Mouse (Mus musculus) T-helper 17 cell (primary cell): ENCODE results near the gene Asic5.

ENCODE experiments used
- in situ Hi-C, 2 experiments: fragments of 300-600 bp; cut with MboI, MseI; formaldehyde crosslinking; loops; 1 replicate in 1 of 2; 2 replicates in 1 of 2; pipeline ENCODE4 v1.15.1; 2025; ENCODE audit warnings: high pct_unique_total_duplicates in 2 of 2

The Asic5 gene

DNA sequence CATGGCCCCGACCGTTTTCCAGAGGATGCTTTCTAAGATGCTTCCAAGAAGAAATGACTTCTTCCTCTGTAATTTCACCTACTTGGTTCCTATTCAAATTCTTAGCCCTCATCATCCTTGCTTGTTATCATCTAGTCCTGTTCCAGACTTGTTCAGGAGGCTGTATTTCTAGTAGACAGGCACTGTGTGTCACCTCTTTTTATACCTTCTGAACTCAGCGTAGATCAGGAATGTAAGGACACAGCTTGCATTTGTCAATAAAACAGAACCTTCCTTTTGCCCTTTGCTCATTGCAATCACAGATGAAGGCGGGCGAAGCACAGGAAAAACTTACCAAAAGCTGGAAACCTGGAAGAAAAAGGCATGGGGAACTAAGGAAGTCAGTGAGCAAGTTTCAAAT lies at the start of gene Asic5:
Gene Asic5 (plus strand): TSS at position 301 of the 400 bp plus-strand sequence.
- in situ Hi-C loops, result no loop called here

DNA sequence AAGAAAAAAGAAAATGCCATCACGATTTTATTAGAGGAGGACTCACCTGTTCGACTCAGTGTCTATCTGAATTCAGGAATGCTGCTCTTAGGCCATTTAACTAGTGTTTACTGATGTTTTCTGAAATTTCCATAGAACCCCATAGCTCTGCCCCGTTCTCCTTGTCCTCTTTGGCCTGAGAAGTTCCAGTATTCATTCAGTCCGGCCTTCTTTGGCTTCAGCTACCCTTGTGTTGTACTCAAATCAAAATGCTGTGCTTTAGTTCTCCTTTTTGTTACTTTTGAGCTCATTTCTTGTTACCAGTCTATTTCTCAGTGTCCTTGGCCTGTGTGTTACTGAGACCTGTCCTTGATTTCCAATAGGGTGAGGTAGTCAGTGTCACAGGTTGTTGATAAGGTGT lies 48.7 kb upstream of the Asic5 start:
- in situ Hi-C loops, result loop anchor here in 1 of 2 experiments (5.0 kb wide), 1 partner anchor 209 kb away; no protein-coding TSS in a partner anchor

DNA sequence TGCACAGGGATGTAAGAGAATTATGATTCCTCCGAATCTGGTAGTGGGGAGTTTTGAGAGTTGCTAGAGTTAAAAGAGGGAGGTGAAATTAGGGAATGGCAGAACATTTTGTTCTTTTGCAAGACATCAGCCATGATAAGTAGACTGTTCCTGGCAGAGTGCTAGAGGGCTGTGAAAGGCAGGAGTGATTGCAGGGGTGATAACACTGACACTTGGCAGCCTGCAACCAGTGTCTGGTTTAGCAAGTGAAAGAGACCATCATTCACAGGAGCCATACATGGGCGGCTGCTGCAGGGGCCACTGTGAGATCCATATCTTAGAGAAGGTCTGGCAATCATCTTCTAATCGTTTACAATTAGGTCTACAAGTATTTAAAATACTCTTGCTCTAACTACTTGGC lies 43.2 kb upstream of the Asic5 start:
- in situ Hi-C loops, result no loop called here

DNA sequence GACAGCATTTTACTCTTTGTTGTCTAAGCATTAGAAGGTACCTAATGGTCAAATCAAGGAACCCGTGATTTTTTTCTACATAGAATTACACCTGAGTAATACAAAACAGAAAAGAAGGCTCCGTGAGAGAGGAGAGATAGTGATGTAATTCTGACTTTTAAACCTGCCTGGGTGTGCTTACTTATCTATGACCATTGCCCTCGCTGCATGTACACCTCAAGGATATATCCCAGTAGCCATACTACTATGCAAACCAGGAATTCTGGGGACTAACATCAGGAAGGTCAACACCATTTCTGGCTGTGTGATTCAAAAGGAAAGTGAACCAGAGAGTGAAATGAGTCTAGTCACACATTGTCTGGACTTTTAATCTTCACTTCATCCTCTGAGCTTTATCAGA lies 39.7 kb upstream of the Asic5 start:
- in situ Hi-C loops, result no loop called here

DNA sequence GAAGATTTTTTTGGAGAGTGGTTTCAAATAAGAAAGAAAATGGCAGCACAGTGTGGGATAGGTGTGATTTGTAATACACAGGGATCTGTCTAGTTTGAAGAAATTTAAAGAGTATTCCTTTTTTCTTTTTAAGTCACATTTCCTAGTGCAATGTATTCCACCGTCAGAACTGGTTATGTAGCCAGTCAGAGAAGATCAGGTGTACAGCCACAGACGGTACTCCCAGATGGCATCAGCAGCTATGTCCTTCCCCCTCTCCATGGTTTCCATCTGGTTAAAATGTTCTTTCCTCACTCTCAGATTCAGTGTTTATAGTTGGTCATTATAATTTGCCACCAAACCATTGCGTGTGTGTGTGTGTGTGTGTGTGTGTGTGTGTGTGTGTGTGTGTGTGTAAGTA lies 39.0 kb upstream of the Asic5 start:
- in situ Hi-C loops, result no loop called here

DNA sequence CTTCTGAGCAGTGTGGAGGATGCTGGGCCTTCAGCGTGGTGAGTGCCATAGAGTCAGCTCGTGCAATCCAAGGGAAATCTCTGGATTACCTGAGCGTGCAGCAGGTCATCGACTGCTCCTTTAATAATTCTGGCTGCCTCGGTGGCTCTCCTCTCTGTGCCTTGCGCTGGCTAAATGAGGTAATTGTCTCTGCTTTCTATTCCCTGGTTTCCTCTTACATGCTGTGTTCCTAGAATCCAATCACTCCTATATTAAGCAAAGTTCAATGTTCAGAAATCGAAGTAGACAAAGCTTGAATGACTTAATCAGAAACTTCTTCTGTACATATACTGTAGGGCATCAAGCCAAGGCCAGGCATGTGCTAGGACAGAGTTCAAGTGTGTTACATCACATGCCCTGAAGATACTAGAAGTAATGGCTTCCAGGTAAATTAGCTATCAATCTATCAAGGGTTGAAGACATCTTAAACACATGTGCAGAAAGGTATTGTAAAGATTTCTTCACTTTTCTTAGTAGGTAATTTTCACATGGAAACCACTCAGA lies 37.2 kb upstream of the Asic5 start:
- in situ Hi-C loops, result no loop called here

DNA sequence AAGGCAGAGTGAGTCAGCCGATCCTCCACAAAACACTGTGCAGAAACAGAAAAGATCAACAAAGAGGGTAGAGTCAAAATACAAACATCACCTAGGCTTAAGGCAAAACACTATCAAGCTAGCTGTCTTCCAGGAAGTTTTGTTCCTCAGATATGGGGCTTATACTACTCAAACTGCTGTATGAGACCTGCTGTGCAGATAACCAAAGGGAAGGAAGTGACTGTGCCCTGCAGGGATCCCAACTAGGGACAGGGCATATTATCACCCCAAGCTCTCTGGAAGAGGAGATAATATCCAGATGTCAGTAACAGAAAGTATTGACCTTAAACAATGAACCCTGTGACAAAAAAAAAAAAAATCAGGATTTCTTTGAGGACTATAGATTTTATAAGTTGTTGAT lies 33.0 kb upstream of the Asic5 start:
- in situ Hi-C loops, result no loop called here

DNA sequence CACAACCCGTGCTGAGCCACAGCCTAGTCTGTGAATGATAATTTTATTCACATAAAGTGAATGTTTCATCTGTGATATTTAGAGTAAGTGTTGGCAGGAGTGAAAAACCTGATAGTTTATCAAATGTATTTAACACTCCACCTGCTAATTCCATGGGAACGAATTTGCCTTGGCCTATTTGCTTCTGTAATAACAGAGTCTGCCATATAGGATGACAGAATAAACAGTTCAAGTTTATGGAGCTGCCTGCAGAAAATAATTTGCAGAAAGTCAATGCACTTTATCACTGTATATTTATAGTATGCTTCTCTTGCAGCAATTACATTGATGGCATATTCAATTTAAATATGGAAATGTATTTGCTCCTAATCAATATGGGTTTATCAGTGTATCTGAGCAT lies 30.3 kb upstream of the Asic5 start:
- in situ Hi-C loops, result no loop called here

DNA sequence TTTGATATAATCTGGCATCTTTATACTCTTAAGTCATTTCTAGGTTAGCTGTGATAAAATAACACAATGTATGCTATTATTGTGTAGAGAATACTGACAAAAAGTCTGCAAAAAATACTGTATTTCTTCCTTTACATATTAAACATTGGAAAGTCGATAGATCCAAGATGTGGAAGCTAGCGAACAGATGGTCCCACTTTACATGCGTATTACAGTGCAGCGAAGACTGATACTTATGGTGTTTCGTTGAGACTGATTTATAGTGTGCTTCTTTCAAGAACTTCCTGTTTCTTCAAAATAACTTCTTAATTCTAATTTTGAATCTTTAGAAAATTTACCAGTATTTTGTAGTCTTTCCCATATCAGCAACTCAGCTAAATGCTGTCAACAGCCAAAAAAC lies 24.6 kb upstream of the Asic5 start:
- in situ Hi-C loops, result no loop called here

DNA sequence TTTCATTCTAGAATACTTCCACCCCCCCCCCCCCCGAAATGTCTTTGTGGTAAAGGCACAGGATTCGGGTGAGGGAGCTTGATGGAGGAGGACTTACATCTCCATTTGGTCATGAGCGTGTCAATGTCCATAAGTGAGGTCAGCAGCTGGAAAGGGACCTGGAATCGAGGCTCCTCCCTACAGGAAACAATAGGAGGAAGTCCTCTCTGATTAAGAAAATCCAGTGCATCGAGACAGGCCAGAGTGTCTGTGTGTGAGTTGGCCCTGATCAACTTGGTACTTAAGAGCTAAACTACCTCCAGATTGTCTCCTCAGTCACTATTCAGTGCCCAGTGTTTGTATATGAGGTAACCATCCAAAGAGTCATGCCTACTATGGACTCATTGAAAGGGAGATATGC lies 20.8 kb upstream of the Asic5 start:
- in situ Hi-C loops, result no loop called here

DNA sequence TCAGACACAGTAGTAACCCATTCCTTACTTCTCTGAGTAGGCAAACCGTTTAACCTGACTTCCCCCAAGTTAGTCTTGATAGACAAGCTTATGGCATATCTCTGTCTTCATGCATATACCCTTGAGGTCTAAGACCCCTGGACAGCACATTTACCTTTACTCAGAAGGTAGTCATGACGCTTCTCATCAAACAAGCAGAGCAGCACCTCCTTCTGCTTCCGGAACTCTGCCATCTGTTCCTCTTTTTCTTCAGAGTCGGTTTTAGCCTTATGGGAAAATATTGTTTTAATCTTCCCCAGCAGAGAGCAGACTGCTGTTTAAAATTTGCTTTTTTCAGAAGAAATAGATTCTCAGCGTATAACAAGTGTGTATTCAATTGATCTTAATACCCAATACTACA lies 18.3 kb upstream of the Asic5 start:
- in situ Hi-C loops, result no loop called here

DNA sequence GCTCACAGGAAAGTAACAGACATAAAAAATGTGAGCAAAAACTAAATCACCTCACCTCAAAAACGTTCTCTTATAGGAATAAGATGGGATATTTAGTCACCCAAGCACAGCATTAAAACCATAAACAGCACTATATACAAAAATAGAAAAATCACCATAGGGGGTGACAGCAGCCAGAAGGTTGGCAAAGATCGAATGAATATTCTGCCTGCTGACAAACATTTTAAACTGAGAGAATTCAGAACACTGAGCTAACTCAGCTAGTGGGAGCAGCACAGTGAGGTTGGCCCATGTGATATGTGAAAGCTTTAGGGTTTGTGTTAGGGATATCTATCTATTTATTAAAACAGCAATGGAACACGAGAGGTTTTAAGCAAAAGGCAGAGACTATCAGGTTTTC lies 17.5 kb upstream of the Asic5 start:
- in situ Hi-C loops, result no loop called here

DNA sequence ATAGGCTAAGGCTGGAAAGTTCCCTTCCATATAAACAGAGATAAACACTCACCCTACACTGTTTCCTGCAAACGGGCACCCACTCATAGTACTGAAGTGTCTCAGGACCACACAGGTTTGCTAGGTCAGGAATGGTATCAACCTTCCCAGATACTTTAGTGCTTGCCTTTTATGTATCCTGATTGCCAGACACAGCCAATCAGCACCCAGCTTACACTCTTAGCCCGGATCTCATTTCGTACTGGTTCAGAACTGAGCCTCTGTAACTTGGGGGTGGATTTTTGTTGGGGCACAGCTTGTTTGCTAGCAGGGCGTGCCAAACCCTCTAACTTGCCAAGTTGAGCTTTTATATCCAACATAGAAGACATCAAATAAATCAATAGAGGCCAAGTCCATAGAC lies 6.5 kb upstream of the Asic5 start:
- in situ Hi-C loops, result no loop called here

DNA sequence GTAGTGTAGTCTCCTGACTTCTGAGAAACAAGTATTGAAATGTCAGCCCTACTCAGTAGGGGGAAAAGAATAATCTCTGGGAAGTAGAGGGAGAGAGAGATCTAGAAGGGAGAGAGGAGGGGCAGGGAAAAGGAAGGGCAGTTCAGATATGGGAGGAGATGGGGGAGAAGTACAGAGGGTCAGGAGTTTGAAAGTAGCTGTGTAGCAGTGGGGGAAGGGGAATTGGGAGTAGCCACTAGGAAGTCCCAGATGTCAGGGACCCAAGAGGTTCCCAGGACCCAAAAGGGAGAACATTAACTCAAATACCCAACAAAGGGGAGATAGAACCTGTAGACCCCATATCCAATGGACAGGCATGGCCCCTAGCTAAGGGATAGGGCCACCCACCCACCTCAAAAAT lies 6.0 kb upstream of the Asic5 start, which contains the start of gene Tdo2:
Gene Tdo2 (minus strand): TSS at position 101 of the 400 bp plus-strand sequence.
- in situ Hi-C loops, result no loop called here

DNA sequence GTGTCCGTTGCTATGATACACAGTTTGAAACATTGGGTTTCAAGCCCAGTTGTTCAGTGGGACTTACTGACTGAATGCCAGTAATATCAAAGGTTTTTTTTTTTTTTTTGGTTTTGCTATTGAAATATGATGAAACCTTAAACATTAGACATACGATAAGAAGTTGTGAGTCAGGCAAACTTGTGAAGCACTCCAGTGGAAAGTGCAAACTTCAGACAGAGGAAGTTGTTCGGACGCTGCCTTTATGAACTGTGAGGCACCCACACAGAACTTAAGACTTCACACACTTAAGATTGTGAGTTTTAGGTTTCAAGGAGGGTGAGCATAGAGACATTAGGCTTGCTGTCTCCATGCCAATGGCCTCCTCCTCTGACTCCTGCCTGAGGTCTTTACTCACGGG lies 514 bp upstream of the Asic5 start:
- in situ Hi-C loops, result no loop called here

DNA sequence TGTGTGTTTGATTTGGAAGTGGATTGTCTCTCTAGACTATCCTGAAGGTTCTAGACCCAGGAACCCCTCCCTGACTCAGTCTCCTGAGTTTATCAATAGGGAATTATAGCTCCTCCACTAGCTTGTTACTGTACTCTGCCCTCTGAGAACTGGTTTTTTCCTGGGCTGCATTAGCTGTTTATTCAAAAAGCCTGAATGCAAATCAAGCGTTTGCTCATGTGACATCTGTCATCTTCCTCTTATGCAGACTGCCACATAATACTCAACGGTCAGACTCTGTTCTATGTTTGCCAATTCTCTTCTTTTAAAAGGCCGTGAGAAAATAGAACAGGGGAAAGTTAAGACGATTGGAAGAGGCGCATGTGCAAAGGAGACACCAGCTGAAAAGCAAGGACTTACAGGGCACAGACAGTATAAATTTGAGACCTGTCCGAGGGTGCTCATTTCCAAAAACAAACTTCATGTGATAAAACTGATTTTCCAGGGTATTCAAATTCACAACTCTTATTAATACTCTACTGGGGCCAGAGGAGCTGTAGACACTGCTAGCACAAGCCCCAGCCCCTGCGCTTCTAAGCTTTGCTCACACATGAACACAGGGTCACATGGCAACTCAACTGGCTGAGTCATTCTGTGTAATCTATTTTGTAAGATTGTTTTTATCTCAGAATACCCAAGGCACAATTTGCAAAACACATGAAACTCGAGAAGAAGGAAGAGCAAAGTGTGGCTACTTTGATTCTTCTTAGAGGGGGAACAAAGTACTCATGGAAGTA lies 1.2 kb downstream of the Asic5 start:
- in situ Hi-C loops, result no loop called here

DNA sequence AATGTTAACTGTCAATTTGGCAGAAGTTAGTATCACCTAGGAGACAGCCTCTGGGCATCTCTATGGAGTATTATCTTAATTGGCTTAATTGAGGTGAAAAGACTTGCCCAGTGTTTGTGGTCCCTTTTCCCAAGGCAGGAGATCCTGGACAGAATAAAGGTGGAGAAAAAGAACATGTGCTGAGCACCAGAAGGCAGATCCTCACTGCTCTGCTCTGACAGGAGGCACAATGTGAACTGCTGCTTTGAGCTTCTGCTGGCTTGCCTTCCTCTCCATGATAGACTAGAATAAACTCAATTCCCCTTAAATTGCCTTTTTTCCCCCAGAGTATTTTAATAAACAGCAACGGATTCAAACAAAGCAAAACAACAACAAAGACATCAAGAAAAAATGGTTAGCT lies 3.0 kb downstream of the Asic5 start:
- in situ Hi-C loops, result no loop called here

DNA sequence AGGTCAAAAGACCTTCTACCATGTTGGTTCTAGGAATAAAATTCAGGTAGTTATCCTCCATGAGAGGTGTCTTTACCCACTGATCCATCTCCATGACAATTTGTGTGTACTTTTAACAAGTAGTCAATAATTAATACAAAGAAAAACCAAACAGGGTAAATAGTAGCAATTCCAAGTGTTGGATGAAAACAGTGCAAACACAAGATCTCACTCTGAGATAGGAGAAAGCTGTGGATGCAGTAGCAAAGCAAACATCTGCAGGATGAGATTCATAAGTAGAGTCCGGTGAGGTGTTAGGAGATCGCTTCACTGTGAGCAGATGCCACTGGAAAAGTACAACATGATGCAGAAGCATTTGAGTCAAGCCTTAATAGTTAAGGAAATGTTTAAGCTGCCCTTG lies 4.0 kb downstream of the Asic5 start:
- in situ Hi-C loops, result no loop called here

DNA sequence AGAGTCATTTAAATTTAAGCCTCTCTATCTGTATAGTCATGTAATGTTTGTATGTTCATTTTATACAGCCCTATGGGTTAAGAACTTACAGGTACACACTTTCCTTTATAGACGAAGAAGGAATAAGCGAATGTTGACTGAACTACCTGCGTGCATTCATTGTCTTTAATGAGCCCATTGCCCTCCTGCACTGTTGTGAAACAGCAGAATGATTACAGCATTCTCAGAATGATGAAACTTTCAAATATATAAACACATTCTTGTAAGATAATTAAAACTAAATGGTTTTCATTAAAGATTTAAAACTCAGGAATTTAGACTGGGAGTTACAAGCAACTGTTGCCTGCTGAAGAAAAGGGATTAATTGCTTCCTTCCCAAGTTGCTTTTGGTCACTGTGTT lies 5.5 kb downstream of the Asic5 start:
- in situ Hi-C loops, result no loop called here

DNA sequence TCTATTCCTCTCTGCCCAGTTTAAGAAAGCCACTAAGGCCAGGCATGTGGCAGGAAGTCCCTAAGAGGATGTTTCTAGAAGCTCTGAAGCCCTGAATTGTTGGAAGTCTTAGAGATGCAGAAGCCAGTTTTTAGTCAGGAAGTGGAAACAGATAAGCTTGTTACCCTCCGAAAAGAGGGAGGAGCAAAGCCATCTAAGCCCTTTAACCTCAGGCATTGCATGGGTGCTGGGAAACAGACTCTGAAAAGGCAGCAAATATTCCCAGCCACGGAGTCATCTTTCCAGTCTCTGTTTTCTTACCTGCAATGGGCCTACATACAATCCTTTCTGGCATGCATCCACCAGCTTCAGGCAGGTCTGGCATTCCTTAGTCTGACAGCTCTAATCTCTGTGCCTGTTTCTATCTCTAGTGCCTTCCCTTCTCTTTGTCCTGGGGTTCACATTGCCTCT lies 7.6 kb downstream of the Asic5 start:
- in situ Hi-C loops, result loop anchor here in 1 of 2 experiments (10.0 kb wide), 1 partner anchor 715 kb away; no protein-coding TSS in a partner anchor

DNA sequence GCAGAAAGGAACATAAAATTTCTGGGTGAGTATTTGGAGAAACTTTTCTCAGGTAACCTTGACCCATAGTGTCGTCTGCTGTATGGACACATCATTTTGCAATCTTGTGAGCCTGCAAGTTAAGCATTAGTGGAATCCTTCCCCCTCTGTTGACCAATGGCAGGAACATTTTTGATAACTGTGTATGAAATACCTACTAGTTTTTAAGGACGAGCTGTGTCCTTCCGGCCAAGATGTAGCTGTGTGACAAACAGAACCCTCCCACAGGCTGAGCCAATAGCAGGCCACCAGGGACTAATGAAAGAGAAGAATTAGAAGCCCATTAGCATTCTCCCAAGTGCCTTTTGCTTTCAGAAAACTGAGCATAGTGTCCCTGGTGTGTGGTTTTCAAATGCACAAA lies 8.4 kb downstream of the Asic5 start:
- in situ Hi-C loops, result loop anchor here in 1 of 2 experiments (10.0 kb wide), 1 partner anchor 714 kb away; no protein-coding TSS in a partner anchor

DNA sequence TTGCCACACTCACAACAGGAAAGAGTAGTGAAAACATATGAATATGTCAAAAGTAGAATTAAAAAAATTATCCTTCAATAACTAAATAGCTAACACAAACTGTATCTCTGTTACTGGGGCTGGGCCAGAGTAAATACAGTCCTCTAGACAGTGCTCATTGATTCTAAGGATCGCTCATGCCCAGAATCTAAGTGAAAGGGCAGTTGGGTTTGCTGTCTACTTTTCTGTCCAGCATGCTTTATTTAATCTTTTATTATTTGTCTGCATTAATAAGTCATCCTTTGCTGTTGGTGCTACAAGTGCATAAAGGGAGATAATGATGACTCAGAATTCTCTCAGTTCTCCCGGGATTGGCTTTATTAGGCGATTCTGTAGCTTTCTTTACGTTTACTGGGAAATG lies 13.3 kb downstream of the Asic5 start:
- in situ Hi-C loops, result loop anchor here in 1 of 2 experiments (10.0 kb wide), 1 partner anchor 709 kb away; no protein-coding TSS in a partner anchor

DNA sequence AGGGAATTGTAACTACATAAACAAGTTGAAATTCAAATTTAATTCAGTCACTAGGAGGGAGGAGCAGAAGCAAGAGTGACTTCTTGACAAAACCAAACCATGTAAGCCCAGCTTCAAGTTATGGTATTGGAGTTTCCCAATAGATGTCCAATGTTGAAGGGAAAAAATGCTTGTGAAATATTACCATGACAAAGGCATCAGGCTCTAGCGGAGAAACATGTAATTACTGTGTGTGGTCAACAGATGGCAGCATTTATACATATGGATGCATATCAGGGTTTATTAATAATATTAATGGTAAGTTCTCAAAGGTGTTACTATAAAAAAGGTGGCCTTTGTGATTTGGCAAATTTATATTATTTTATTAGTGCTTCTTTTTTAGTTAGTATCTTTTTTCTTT lies 13.9 kb downstream of the Asic5 start:
- in situ Hi-C loops, result loop anchor here in 1 of 2 experiments (10.0 kb wide), 1 partner anchor 709 kb away; no protein-coding TSS in a partner anchor
